In genomic region chr13:37333544-37333870, GRCm38 (mm10) we compare ENCODE assay signal across 26 mouse cellular contexts. TPM values are rescaled to one million over a fixed set of nuclear protein-coding genes. Genes with fewer than 3 reads are reported as not detected.
DNase-seq lines count a peak whose midpoint lies in the region; ATAC-seq and TF ChIP-seq lines count a peak whose summit lies in the region.
"Had no signal": no experiment of that assay in that cellular context is flagged by ENCODE, and none has a peak within 500 bp of the region (broad histone marks: within the 10 kb centered on the region; RNA-seq: fewer than 3 reads in every experiment).

No protein-coding gene starts in this region.

- intact Hi-C loops in heart, postnatal 36 days (cut with DNase I) = no loop called here

- no peaks in the 10 kb centered on the region for H3K79me2 ChIP-seq in macrophage (ENCODE audit: inconsistent target)

- no peak overlapping the region for H3K9ac ChIP-seq in lung, embryonic 15.5 days
- H3K9ac ChIP-seq: embryonic facial prominence, embryonic 13.5 days; forebrain, embryonic 15.5 days; heart, embryonic 12.5 days; kidney, embryonic 15.5 days; liver, embryonic 14.5 days; midbrain, embryonic 13.5 days had no signal

- H3K9me3 ChIP-seq in lung, embryonic 15.5 days = no peaks in the 10 kb centered on the region
- H3K9me3 ChIP-seq: embryonic facial prominence, embryonic 13.5 days; forebrain, embryonic 10.5 days; forebrain, embryonic 15.5 days; heart, embryonic 12.5 days; kidney, embryonic 15.5 days; midbrain, embryonic 13.5 days had no signal

- WGBS in lung, embryonic 15.5 days = 63% methylated on average over 1 of the region's 1 CpGs
- 57% methylated on average over 1 of the region's 1 CpGs for WGBS in bone marrow, adult 2 months
- WGBS in macrophage (ENCODE audit: missing documents) = 47% methylated on average over 1 of the region's 1 CpGs

- no peak for TF ChIP-seq POLR2A in bone marrow, adult 2 months (IDR thresholded peaks at IDR 0.05; ENCODE audit: borderline replicate concordance, control insufficient read depth, low read depth, low read length)

- ATAC-seq in lung, embryonic 15.5 days (ENCODE audit: borderline replicate concordance, extremely low read depth, low FRiP score, low TSS enrichment) = peak; percentile 57; the same call in 1 of the 2 replicates
- ATAC-seq: forebrain, embryonic 15.5 days; hindbrain, embryonic 16.5 days; midbrain, embryonic 13.5 days had no signal

- H3K4me1 ChIP-seq in lung, embryonic 15.5 days = no peaks in the 10 kb centered on the region
- H3K4me1 ChIP-seq in bone marrow, adult 2 months (ENCODE audit: control insufficient read depth, insufficient read depth, low read length) = peaks cover 4% of the 10 kb centered on the region
- H3K4me1 ChIP-seq: embryonic facial prominence, embryonic 13.5 days; forebrain, embryonic 10.5 days; forebrain, embryonic 15.5 days; heart, embryonic 12.5 days; kidney, embryonic 15.5 days; midbrain, embryonic 13.5 days had no signal

- DNase-seq in heart, adult 8-10 months (ENCODE audit: low spot score) = peak; percentile 11
- DNase-seq in heart, postnatal 36 days = no peak
- DNase-seq in lung, adult 18-20 months = no peak
- no peak for DNase-seq in cerebellum, adult 11 months
- DNase-seq in embryo, embryonic 10 days (ENCODE audit: low spot score) = no peak
- DNase-seq: adrenal gland, postnatal 14 days; cerebellum, adult 9-10 months; cerebellum, postnatal 36 days; heart, postnatal 14 days; kidney, adult 18-20 months; kidney, postnatal 25 days; left cerebral cortex, postnatal 4 days; lung, postnatal 14 days; thymus, adult 18-20 months; thymus, postnatal 25 days had no signal

- peak overlapping the region; percentile 91 for H3K27ac ChIP-seq in lung, embryonic 15.5 days
- H3K27ac ChIP-seq in bone marrow, adult 2 months (ENCODE audit: control insufficient read depth, insufficient read depth, low read depth, low read length, poor library complexity) = peak overlapping the region; percentile 12; the same call in 1 of the 2 replicates
- peak overlapping the region; percentile 84 for H3K27ac ChIP-seq in macrophage
- H3K27ac ChIP-seq: embryonic facial prominence, embryonic 13.5 days; forebrain, embryonic 10.5 days; forebrain, embryonic 15.5 days; kidney, embryonic 15.5 days; liver, embryonic 14.5 days; midbrain, embryonic 13.5 days had no signal

- no peaks in the 10 kb centered on the region for H3K27me3 ChIP-seq in lung, embryonic 15.5 days
- H3K27me3 ChIP-seq: embryonic facial prominence, embryonic 13.5 days; forebrain, embryonic 15.5 days; heart, embryonic 12.5 days; kidney, embryonic 15.5 days; midbrain, embryonic 13.5 days had no signal

- H3K4me2 ChIP-seq in lung, embryonic 15.5 days = no peak overlapping the region
- H3K4me2 ChIP-seq: embryonic facial prominence, embryonic 13.5 days; forebrain, embryonic 15.5 days; heart, embryonic 12.5 days; kidney, embryonic 15.5 days; midbrain, embryonic 13.5 days had no signal

- H3K4me3 ChIP-seq in lung, embryonic 15.5 days = no peak overlapping the region
- no peak overlapping the region for H3K4me3 ChIP-seq in bone marrow, adult 2 months (replicated peaks; ENCODE audit: control insufficient read depth, low read depth, low read length)
- no peak overlapping the region for H3K4me3 ChIP-seq in macrophage (ENCODE audit: inconsistent target)
- H3K4me3 ChIP-seq: embryonic facial prominence, embryonic 13.5 days; forebrain, embryonic 10.5 days; forebrain, embryonic 15.5 days; heart, embryonic 12.5 days; kidney, embryonic 15.5 days; midbrain, embryonic 13.5 days had no signal

- no peaks in the 10 kb centered on the region for H3K36me3 ChIP-seq in lung, embryonic 15.5 days
- no peaks in the 10 kb centered on the region for H3K36me3 ChIP-seq in macrophage (ENCODE audit: inconsistent target)
- H3K36me3 ChIP-seq: embryonic facial prominence, embryonic 13.5 days; forebrain, embryonic 10.5 days; forebrain, embryonic 15.5 days; heart, embryonic 12.5 days; kidney, embryonic 15.5 days; midbrain, embryonic 13.5 days had no signal

- TF ChIP-seq CTCF in bone marrow, adult 2 months (IDR thresholded peaks at IDR 0.05; ENCODE audit: control insufficient read depth, insufficient read depth, low read length) = no peak

RNA-seq across cellular contexts. Expression of gene Ly86, which starts 11.5 kb away (rescaled TPM):
- total RNA-seq in heart, adult 8-10 months (2022) = 1 to 10 TPM; 1.2 to 1.7 (median 1.4) TPM
- total RNA-seq in heart, postnatal 36 days (2021) = 1 to 10 TPM; 2.9 to 3.9 TPM
- polyA plus RNA-seq in lung, embryonic 15.5 days (2015; fragmentation: Nextera tagmentation; extraction: Ambion mirVana) = 13.4 and 15.5 TPM in 2 replicates
- polyA plus RNA-seq in bone marrow, adult 2 months (2011; ENCODE audit: insufficient read depth, insufficient read length, low replicate concordance, missing spikeins) = 10.7 and 18.8 TPM in 2 replicates
- 100 to 1,000 TPM in 9 of 26 experiments, 10 to 100 TPM in 16, 1 to 10 TPM in 1; 10.0 to 200 (median 76.7) TPM for total RNA-seq in macrophage (2018; cell fraction: chromatin; rRNA removed)
- total RNA-seq in macrophage (2018; cell fraction: cytosol; rRNA removed) = 100 to 1,000 TPM; 133 to 424 (median 221) TPM
- total RNA-seq in macrophage (2018; cell fraction: nucleus; rRNA removed) = 100 to 1,000 TPM in 16 of 26 experiments, 10 to 100 TPM in 10; 43.3 to 294 (median 128) TPM
- 192 to 352 TPM (median 335 TPM) in 3 replicates for polyA plus RNA-seq in macrophage (2018)

Comparison
In these comparisons a context has a peak if more than half of its experiments do, and no peak if none do; other contexts are left out.
1. H3K27ac ChIP-seq: peak in every context shown above with its lines; median percentile 91 in lung, embryonic 15.5 days; 84 in macrophage; 12 in bone marrow, adult 2 months.